Mouse (Mus musculus): ENCODE measurements at regions not wholly inside any gene's neighbourhood (a gene's known extent, or its start where the extent isn't known, plus 50 kb on each side); places are given as distances from the start of the nearest gene placed in this dataset.

DNA sequence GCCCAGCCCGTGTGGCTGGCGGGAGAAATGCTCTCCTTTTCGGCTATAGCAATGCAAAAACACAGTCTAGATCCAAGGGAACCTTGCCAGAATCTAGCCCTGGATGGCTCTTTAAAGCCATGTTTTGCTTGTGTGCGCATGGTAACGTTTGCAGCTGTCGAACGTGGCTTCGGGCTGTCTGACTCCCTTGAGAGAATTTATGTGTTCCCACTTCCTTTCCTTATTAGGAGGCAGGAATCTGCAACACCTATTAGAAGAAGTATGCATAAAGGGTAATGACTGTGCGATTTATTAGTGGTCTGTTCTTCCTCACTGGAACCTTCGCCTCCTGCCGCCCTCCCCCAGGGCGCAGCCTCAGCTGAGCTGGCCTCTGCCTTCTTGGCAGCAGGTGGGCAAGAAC, 90.4 kb upstream of the Gas1 start:
- no peak for TF ChIP-seq CTCF (IDR thresholded peaks at IDR 0.05; ENCODE audit: extremely low read depth, insufficient read depth, low read length)
- no peak for TF ChIP-seq POLR2A (IDR thresholded peaks at IDR 0.05; ENCODE audit: extremely low read depth, insufficient read depth, low read length)
